Mouse (Mus musculus) kidney, postnatal 36 days (tissue): ENCODE data around the gene Hes7.

ENCODE experiments used
- DNase-seq, 2 experiments: peaks; one replicate each; pipeline ENCODE4 v3.0.0; 2021 to 2022; ENCODE audit warnings: mixed read lengths in 2 of 2

Hes7 gene

DNA sequence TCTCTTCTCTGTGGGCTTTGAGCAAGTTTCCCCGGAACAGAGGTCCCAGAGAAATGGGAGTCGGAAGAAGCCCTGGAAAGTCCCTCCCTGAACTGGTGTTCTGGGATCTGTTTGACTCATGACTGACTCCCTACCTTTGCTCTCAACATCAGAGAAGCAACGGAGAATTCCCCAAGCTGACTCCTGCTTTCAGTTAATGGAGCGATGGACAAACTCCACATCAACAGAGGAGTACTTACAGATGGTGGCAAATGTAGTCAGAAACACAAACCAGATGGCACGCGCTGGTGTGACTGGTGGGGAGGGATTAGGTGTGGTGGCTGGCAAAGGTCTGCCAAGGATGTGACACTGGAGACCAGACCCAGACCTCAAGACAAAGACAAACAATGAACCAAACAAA is 30.8 kb downstream of the Hes7 start:
- no peak for DNase-seq

DNA sequence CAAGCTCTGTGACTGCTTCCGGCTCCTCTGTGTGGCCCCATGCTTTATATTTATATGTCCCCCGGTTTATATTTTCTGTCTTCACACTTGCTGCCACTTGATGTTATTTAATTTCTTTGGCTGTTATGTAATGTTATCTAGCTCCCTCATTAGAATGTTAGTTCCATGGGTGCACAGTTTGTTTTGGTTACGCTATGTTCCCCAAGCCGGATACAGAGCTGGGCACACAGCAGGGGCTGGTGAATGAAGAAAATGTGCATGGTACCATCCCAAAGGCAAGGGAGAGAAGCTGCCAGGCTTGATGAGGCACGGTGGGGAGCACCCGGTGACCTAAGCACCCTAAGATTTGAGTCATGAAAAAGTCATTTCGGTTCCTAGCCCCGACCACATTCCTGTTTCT is 33.6 kb downstream of the Hes7 start:
- no peak for DNase-seq

DNA sequence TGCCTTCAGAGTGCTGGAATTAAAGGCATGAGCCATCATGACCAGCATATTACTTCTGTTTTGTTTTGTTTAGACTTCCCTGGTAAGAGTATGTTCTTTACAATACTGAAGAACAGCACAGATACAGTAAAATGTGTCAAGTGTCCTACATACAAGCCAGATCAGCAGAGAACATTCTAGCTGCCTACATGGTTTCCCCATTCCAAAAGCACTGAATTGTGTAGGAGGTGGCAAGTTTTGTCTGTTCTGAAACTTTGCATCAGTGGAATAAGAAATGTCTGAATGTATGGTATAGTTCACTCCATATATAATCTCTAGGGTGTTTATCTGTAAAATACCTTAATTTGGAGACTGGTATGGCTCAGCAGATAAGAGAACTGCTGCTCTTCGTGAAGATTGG is 35.1 kb downstream of the Hes7 start:
- DNase-seq = no peak

DNA sequence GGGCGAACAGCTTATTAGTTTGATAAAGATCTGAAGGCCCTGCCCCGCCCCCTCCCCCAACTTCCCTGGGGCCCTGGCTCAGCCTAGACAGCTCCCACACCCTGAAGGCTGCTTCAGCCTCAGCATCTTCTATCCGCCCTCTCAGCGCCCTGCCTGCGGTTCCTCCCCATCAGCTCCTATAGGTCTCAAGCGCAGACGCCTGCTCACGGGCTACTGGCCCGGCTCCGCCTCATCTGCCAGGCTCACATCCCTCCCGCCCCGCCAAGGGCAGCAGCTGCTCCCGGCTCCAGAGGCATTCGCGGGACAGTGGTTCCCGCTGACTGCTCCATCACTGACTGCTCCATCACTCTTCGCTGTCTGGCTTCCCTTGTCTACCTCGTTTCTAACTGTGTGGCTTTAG is 36.6 kb downstream of the Hes7 start, which contains the start of gene Alox12b:
Alox12b (plus strand) TSS at position 190 of the 400 bp plus-strand sequence.
- no peak for DNase-seq

DNA sequence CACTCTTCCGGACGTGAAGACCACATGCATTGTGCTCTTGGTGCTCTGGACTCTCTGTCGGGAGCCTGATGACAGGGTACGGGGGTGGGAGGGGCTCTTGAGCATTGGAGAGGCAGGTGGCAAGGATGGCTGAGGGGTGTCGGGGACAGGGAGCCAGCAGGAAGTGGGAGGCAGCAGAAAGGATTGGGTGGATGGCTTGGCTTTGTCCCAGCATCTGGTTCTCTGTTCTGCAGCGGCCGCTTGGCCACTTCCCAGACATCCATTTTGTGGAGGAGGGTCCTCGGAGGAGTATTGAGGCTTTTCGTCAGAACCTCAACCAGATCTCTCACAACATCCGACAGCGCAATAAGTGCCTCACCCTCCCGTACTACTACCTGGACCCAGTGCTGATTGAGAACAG is 49.1 kb downstream of the Hes7 start:
- no peak for DNase-seq

DNA sequence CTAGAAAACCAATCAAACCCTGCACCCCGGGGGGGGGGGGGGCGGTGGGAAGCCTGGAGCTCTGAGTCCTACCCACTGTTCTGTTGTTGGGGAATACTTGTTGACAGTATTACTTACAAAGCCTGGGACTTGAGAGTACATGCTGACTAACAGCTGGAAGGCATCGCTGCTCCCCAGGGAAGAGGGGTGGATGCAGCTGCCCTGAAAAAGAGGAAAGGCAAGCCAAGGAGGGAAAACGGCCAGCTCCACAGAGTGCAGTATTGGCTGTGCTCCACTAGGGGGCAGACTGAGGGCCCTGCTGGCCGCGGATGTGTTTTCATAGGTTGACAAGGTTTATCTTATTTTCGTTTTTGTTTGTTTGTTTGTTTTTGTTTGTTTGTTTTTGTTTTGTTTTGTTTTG is 51.4 kb downstream of the Hes7 start:
- DNase-seq = peak; percentile 62 to 75

DNA sequence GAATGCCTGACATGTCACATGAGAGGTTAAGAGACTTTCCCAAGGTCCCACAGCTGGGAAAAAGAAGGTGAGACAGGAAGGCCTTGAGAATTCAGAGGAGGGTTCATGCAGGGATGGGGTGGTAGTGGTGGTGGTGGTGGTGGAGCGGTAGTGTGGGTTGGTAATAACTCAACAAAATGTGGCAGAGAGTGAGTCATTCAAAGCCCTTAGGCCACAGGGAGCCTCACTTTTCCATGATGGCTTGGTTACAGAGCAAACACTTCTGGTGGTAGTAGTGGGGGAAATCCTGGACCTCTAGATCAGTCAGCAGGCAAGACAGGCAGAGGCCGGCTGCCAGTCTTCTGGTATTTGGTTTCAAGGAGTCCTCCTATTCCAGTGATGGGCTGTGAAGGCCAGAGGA is 52.4 kb downstream of the Hes7 start:
- no peak for DNase-seq
